Mouse (Mus musculus) heart, postnatal 0 days (tissue): ENCODE results near the gene Nmnat2. TPM values are rescaled to one million over a fixed set of nuclear protein-coding genes. Genes with fewer than 3 reads are reported as not detected.

Source experiments
- ATAC-seq: fragments of 200-750 bp; cut with Nextera tagmentation; 2 replicates; pipeline ENCODE4 v1.8.0; 2017; ENCODE audit warnings: low read depth, moderate number of reproducible peaks, moderate library complexity; ENCODE audit not compliant: insufficient read depth
- DNase-seq: peaks from one replicate; pipeline ENCODE4 v3.0.0-alpha.2; 2016; ENCODE audit warnings: low spot score
- H3K27ac ChIP-seq: fragments of 300-500 bp; sonication (generic); 2 replicates; pipeline ENCODE4 v1.5.1; 2014; ENCODE audit warnings: low read depth, mild to moderate bottlenecking
- H3K27me3 ChIP-seq: fragments of 300-500 bp; sonication (generic); 2 replicates; pipeline ENCODE4 v1.6.1; 2014; ENCODE audit warnings: low read length, mixed read lengths; ENCODE audit not compliant: control insufficient read depth, insufficient read depth
- H3K36me3 ChIP-seq: fragments of 300-500 bp; sonication (generic); replicated peaks from 2 replicates; pipeline ENCODE4 v1.6.1; 2014; ENCODE audit warnings: low read length, mixed read lengths; ENCODE audit not compliant: control insufficient read depth, insufficient read depth
- H3K4me1 ChIP-seq: fragments of 300-500 bp; sonication (generic); 2 replicates; pipeline ENCODE4 v1.6.1; 2014; ENCODE audit warnings: antibody characterized with exemption; ENCODE audit not compliant: control insufficient read depth, insufficient read depth
- H3K4me2 ChIP-seq: fragments of 300-500 bp; sonication (generic); 2 replicates; pipeline ENCODE4 v1.6.1; 2014; ENCODE audit warnings: low read depth, mild to moderate bottlenecking, low read length, moderate library complexity
- H3K4me3 ChIP-seq: fragments of 300-500 bp; sonication (generic); 2 replicates; pipeline ENCODE4 v1.5.1; 2014; ENCODE audit warnings: low read depth, low read length
- H3K9ac ChIP-seq: fragments of 300-500 bp; sonication (generic); replicated peaks from 2 replicates; pipeline ENCODE4 v1.6.1; 2014; ENCODE audit warnings: low read depth, low read length, mixed read lengths
- H3K9me3 ChIP-seq: fragments of 300-500 bp; sonication (generic); replicated peaks from 2 replicates; pipeline ENCODE4 v1.6.1; 2016; ENCODE audit warnings: low read length; ENCODE audit not compliant: control insufficient read depth
- CTCF ChIP-seq: IDR thresholded peaks from 2 replicates; pipeline ENCODE4 v1.5.1; 2016; ENCODE audit warnings: antibody characterized with exemption, control low read depth, low read depth
- EP300 ChIP-seq: IDR thresholded peaks from 2 replicates; pipeline ENCODE4 v1.6.1; 2016; ENCODE audit warnings: antibody characterized with exemption, low read depth
- WGBS: fragments of 180-500 bp; shearing (Covaris S2); extraction: QIAGEN DNeasy Blood & Tissue Kit; methylation state at CpG from one replicate; pipeline ENCODE4 v1.1.7; 2014; 5-methylcytosine and 5-hydroxymethylcytosine counted together
- polyA plus RNA-seq: library from polyadenylated mRNA; unstranded; fragments of >200 nt; fragmentation: Nextera tagmentation; extraction: Ambion mirVana; gene quantifications from 2 replicates; pipeline ENCODE4 v1.2.1, GENCODE M21; 2015
- total RNA-seq: library from RNA; depleted of rRNA; stranded (reverse); fragments of >200 nt; gene quantifications from 2 replicates; pipeline ENCODE4 v1.2.3, GENCODE M21; 2014; ENCODE audit warnings: low replicate concordance; rRNA removed

Nmnat2 gene
- total RNA-seq (0.15 and 0.69 TPM in 2 replicates), polyA plus RNA-seq (0.47 and 0.57 TPM in 2 replicates)

DNA sequence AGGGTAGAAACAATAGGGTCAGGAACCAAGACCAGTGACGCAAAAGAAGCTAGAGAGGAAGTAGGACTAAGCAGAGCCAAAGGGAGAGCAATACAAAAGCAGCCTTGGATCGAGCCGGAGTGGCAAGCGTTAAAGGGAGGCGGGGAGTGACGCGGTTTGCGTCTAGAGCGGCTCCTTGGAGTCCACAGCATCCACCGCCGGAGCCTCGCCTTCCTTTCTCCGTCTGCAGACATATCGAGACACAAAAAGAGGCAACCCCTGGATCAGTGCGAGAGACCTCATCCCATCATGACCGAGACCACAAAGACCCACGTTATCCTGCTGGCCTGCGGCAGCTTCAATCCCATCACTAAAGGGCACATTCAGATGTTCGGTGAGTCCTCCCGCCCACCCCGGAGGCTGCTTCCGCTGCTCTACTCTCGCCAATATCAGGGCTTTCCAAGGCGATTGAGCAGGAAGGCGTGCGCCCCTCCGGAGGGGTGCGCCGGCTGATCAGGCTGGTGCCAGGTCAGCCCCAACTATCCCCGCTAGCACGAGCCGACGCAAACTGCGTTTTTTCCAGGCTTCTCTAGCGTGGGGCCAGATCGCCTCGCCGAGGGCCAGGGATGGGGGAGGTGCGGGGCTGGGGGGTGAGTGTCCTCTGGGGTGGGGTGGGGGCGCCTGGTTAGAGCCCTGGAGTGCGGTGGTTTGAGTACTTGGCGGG lies at the start of gene Nmnat2:
TSS of gene Nmnat2 (plus strand) at position 173 of the 703 bp plus-strand sequence.
- ATAC-seq (peak; percentile 20; the same call in 1 of the 2 replicates), DNase-seq (no peak)
- H3K4me1 ChIP-seq, result peaks cover 6% of the 10 kb centered on the region; the same call in 1 of the 2 replicates
- H3K9ac ChIP-seq, result no peak within 1 kb of the TSS
- peak within 1 kb of the TSS; percentile 36 for H3K4me3 ChIP-seq
- TF ChIP-seq EP300 (no peak), CTCF (no peak)
- WGBS, result 1% methylated on average over 42 of the region's 42 CpGs
- H3K9me3 ChIP-seq, result no peaks in the 10 kb centered on the region
- H3K36me3 ChIP-seq, result no peaks in the 10 kb centered on the region
- H3K4me2 ChIP-seq, result peak within 1 kb of the TSS; percentile 61
- H3K27me3 ChIP-seq, result peaks cover 37% of the 10 kb centered on the region
- H3K27ac ChIP-seq, result no peak within 1 kb of the TSS

DNA sequence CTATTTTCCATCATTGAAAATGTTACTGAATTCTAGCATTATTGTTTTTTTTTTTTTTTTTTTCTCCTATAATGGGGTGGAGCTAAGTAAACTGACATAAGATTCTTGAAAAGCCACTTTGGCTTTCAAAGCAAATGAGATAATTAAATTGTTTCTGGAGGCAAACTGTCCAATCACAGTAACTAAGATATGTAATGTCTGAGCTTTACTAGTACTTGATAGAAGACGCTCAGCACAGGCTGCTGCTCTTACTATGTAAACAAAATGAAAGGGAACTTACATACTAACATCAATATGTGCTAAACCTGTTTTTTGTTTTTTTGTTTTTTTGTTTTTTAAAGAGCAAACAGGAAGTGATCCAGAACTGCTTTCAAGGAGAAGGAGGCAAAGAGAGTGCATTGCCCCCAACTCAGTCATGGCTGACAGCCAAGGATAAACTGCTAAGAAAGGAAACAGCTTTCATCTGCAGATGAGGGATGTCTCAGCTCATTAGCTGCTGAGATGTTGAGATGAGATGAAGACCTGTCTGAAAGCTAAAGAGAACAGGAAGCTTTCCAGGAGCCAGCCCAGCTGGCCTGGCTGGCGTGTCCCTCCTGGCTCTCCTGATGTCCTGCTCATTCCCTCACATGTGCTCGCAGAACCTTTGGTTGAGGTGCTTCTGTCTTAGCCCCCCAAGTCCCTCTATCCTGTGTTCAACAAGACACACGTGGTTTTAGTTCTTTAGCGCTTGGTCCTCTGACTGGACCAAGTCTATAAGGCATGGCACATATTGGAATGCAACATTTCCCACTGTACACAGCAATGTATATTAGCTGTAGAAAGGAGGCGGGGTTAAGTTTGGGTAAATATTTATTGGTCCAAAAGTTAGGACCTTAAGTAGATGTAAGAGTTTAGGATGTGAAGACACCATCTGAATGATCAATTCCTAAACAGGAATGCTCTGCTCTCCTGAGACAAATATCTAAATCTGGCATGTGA lies 41.0 kb upstream of the Nmnat2 start:
- no peak overlapping the region for H3K27ac ChIP-seq
- WGBS, result 65% methylated on average over 6 of the region's 6 CpGs
- ATAC-seq, result no peak

DNA sequence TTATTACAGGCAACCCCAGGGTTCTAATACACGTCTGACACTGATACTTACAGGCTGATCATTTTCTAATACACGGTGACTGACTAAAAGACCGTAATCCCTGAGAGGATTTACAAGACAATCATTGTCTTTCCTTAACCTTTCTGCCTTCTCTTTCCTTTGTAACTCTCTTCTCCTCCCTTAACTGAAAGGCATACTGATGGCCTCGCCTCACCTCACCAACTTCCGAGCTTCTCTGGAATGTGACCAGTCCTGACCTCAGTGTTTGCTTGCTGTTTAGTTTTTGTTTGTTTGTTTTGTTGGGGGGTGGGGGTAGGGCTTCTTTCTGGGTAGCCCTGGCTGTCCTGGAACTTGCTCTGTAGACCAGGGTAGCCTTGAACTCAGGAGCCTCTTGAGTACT lies 39.0 kb upstream of the Nmnat2 start:
- no peak for ATAC-seq
- no peaks in the 10 kb centered on the region for H3K36me3 ChIP-seq
- no peak for DNase-seq
- no peaks in the 10 kb centered on the region for H3K4me1 ChIP-seq
- no peaks in the 10 kb centered on the region for H3K27me3 ChIP-seq
- no peak overlapping the region for H3K4me3 ChIP-seq
- H3K27ac ChIP-seq, result no peak overlapping the region
- no peak overlapping the region for H3K9ac ChIP-seq
- TF ChIP-seq EP300 (no peak), CTCF (no peak)
- H3K9me3 ChIP-seq, result no peaks in the 10 kb centered on the region
- WGBS, result 60% methylated on average over 5 of the region's 5 CpGs
- no peak overlapping the region for H3K4me2 ChIP-seq

More for the DNA sequence above, 41.0 kb upstream of the Nmnat2 start:
- H3K4me2 ChIP-seq, result no peak overlapping the region
- TF ChIP-seq EP300, result no peak
- TF ChIP-seq CTCF, result no peak
- no peaks in the 10 kb centered on the region for H3K27me3 ChIP-seq
- no peak for DNase-seq
- no peak overlapping the region for H3K9ac ChIP-seq
- no peaks in the 10 kb centered on the region for H3K9me3 ChIP-seq
- H3K36me3 ChIP-seq, result no peaks in the 10 kb centered on the region
- H3K4me3 ChIP-seq, result no peak overlapping the region
- H3K4me1 ChIP-seq, result no peaks in the 10 kb centered on the region

DNA sequence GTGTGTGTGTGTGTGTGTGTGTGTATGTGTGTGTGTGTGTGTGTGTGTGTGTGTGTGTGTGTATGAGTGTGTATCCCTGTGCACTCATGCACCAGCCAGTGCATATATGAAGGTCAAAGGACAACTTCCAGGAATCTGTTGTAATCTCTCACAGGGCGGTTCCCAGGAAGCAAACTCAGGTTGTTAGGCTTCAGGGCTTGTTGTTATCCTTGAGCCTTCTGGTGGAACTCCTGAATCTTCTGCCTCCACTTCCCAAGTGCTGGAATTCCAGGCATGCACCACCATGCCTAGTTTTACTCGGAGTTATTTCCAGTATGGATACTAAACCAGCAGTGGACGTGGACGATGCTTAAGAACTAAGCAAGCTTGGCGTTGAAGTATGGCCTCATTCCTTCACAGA lies 37.9 kb upstream of the Nmnat2 start:
- H3K4me1 ChIP-seq, result no peaks in the 10 kb centered on the region

DNA sequence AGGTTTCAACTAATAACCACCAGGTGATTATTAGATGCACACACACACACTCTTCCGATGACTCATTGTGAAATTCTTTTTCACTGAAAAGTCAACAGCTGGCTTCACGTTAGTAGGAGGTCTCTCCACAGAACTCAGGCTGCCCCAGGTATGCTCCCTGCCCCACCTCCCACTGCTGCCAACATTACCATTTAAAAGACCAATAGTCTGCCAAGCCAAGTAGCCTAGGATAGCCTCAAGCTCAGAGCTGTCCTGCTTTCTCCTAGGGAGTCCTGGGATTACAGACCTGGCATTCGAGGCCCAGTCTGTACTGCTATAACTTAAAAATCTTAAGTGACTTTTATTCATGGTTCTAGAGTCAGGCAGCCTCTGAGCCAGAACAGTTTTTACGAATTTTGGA lies 37.2 kb upstream of the Nmnat2 start:
- WGBS, result 68% methylated on average over 4 of the region's 4 CpGs
- DNase-seq, result no peak
- no peaks in the 10 kb centered on the region for H3K9me3 ChIP-seq

More for the DNA sequence above, 37.9 kb upstream of the Nmnat2 start:
- Histone ChIP-seq H3K36me3 (no peaks in the 10 kb centered on the region), H3K27me3 (no peaks in the 10 kb centered on the region), H3K9me3 (no peaks in the 10 kb centered on the region), H3K4me3 (no peak overlapping the region), H3K9ac (no peak overlapping the region), H3K27ac (no peak overlapping the region), H3K4me2 (no peak overlapping the region)
- TF ChIP-seq CTCF (no peak), EP300 (no peak)
- ATAC-seq (no peak), DNase-seq (no peak)
- 57% methylated on average over 5 of the region's 5 CpGs for WGBS

More for the DNA sequence above, 37.2 kb upstream of the Nmnat2 start:
- ATAC-seq, result no peak
- no peak for TF ChIP-seq EP300
- no peak for TF ChIP-seq CTCF
- no peak overlapping the region for H3K4me2 ChIP-seq
- no peaks in the 10 kb centered on the region for H3K27me3 ChIP-seq
- H3K9ac ChIP-seq, result no peak overlapping the region
- no peaks in the 10 kb centered on the region for H3K4me1 ChIP-seq
- H3K4me3 ChIP-seq, result no peak overlapping the region
- H3K27ac ChIP-seq, result no peak overlapping the region
- no peaks in the 10 kb centered on the region for H3K36me3 ChIP-seq
